Mouse (Mus musculus): ENCODE measurements at regions not wholly inside any gene's neighbourhood (a gene's known extent, or its start where the extent isn't known, plus 50 kb on each side); places are given as distances from the start of the nearest gene placed in this dataset.

DNA sequence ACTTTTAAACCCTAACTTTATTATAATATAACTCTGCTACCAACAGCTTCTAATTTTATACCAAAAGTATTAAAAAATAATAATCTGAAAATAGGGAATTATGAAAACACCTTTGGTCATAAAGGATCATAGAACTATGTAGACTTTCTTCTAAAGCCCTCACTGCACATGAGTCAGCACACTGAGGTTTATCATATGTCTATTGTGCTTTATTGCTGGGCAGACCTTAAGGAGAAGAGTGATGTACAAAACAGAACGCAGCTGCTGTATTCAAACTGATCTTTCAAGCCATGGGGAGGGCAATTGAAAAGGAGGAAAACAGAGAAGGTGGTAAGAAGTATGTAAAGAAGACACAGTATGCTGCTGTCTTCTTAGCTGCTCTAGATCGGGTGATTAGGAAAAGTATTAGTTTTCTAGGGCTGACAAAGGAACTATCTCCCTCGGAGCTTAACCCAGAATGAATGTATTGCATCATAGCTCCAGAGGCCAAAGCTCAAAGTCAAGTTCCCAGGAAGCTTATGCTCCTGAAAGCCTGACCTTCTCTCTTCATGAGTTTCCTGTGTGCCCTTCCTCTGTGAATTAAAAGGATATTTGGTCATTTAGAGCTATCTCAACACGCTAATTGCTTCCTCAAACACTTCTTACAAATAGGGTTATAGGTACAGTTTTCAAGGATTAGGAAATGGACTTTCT is 103.5 kb downstream of the Spry2 start:
- no peak for ATAC-seq (replicated peaks; ENCODE audit: insufficient number of reproducible peaks, low FRiP score, low TSS enrichment, poor library complexity, severe bottlenecking)

DNA sequence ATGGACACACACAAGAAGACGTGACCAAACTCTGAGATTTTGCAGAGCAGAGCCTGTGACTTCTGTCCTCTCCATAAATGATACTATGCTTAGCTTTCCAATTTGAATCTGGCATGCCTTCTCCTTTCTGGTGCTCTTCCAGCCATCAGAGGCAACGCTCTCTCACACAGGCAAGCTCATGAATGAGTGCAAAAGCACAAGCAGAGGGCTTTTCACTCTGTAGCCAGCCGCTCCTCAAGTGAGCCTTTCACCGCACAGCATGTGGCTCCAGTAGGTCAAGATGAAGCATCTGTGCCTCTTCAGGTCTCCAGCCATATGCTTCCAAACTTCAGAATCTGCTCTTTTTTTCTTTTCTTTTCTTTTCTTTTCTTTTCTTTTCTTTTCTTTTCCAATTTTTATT is 106.2 kb downstream of the Spry2 start:
- no peak for ATAC-seq (replicated peaks; ENCODE audit: insufficient number of reproducible peaks, low FRiP score, low TSS enrichment, poor library complexity, severe bottlenecking)

DNA sequence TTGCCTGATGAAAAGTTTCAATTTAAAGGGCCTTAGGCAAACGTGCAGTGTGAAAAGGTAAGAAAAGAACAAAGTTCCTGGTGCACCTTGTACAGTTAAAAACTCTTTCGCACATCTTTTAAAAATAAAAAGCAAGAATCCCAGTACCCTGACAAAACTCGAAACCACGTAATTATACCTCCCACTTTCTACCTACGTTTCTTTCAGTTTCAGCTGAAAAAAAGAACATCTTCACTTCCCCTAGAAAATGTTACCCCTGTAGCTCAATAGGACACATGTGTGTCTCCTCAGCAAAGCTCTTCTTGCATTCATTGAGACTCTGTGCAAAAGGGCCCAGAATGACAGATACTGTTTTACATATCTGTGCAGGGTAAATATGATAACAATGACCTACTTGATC is 113.2 kb downstream of the Spry2 start:
- no peak for ATAC-seq (replicated peaks; ENCODE audit: insufficient number of reproducible peaks, low FRiP score, low TSS enrichment, poor library complexity, severe bottlenecking)

- ATAC-seq (replicated peaks; ENCODE audit: insufficient number of reproducible peaks, low FRiP score, low TSS enrichment, poor library complexity, severe bottlenecking) = no peak
Measured at GRCm38 (mm10) chr14:105779760-105780159, 116.9 kb downstream of the Spry2 start.

GRCm38 (mm10) chr14:105779349-105779748 is 117.3 kb downstream of the Spry2 start:
- no peak for ATAC-seq (replicated peaks; ENCODE audit: insufficient number of reproducible peaks, low FRiP score, low TSS enrichment, poor library complexity, severe bottlenecking)

GRCm38 (mm10) chr14:105773674-105774073 is 122.9 kb downstream of the Spry2 start:
- no peak for ATAC-seq (replicated peaks; ENCODE audit: insufficient number of reproducible peaks, low FRiP score, low TSS enrichment, poor library complexity, severe bottlenecking)

DNA sequence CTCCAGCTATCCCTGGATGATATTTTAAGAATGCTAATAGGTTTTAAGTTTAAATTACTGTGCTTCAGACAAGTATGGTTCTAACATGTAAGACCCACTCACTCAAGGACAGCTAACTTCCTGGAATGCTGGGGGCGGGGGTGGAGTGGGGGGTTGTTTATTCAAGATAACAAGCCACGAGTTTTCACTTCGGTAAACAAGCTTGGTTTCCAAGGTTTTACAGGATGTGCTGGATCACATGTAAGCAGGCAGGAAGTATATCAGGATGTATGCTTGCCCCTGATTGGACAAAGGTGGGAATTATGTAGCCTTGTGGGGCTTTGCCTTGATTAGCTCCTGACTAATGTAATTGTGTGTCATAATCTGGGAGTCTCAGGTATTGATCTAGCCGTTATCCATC is 129.5 kb downstream of the Spry2 start:
- no peak for ATAC-seq (replicated peaks; ENCODE audit: insufficient number of reproducible peaks, low FRiP score, low TSS enrichment, poor library complexity, severe bottlenecking)

- ATAC-seq (replicated peaks; ENCODE audit: insufficient number of reproducible peaks, low FRiP score, low TSS enrichment, poor library complexity, severe bottlenecking) = no peak
Measured at GRCm38 (mm10) chr14:105752509-105753375, 143.9 kb downstream of the Spry2 start.

DNA sequence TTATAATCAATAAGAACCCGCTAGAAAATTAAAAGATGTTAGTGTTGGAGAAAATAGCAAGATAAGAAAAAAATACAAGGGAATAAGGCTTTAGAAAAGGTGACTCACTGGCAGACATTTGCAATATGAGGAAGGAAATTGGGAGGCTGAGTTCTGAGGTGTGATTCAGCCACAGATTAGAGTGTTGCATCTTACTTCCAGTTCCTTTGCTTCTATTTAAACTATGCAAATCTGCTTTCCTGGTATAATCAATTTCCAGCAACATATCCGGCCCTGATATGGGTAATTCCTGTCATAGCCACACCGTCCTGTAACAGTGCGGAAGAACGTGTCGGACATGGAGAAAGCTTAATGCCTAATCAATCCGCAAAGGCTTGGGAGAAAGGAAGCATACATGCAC is 144.9 kb downstream of the Spry2 start:
- ATAC-seq (replicated peaks; ENCODE audit: insufficient number of reproducible peaks, low FRiP score, low TSS enrichment, poor library complexity, severe bottlenecking) = 0 out of 2 replicates have a peak, but pooled peaks have one; percentile 13

DNA sequence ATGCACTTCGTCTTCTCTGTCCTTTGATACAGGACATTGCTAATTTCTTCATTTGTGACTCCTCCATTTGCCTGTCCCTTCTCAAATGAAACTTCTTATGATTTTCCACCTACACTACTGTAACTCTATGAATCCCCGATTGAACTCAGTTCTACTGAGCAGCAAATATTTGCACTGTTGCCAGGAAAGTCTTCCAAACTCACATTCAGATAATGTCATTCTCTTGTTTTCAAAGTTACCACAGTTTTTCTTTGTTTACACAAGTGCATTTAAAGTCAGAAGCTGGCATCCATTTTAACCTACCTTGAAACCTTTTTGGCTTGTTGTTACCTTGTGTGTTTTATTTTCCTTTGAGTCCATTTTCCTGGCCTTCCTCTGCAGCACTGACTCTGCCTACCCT is 152.0 kb downstream of the Spry2 start:
- ATAC-seq (replicated peaks; ENCODE audit: insufficient number of reproducible peaks, low FRiP score, low TSS enrichment, poor library complexity, severe bottlenecking) = no peak

DNA sequence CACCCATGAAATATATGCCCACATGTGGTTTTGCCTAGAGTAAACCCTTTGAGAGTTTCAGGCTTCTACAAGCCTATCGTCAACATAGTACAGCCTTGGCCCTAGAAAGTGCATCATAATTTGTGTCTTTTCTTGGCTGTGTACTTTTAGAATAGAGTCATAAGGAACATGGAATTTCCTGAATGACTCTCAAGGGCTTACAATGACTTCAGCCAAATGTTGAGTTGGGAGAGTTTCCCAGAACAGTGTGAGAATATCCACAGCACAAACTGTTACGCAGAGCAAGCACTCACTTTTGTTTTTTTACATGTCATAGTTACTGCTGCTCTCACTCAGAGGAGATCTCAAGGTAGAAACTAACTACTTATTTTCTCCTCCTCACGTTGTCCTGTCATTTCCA is 152.5 kb downstream of the Spry2 start:
- ATAC-seq (replicated peaks; ENCODE audit: insufficient number of reproducible peaks, low FRiP score, low TSS enrichment, poor library complexity, severe bottlenecking) = no peak

DNA sequence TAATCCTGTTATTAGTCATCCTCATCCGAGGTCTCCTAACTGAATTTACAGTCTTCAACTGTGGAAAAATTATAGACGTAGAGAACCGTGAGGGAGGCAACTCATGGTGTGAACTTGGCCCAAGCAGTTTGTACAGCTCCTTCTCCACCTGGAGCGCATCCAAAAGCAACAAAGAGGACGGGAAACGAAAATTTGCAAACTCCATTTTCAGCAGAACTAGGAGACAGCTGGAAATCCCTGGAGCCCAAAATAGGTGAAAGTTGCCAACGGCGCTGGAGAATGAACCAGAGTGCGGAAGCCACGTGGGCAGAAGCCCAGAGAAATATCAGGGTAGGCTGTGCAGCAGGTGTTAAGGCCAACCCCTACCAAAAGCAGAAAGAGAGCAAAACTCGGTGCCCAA is 155.7 kb downstream of the Spry2 start:
- no peak for ATAC-seq (replicated peaks; ENCODE audit: insufficient number of reproducible peaks, low FRiP score, low TSS enrichment, poor library complexity, severe bottlenecking)

DNA sequence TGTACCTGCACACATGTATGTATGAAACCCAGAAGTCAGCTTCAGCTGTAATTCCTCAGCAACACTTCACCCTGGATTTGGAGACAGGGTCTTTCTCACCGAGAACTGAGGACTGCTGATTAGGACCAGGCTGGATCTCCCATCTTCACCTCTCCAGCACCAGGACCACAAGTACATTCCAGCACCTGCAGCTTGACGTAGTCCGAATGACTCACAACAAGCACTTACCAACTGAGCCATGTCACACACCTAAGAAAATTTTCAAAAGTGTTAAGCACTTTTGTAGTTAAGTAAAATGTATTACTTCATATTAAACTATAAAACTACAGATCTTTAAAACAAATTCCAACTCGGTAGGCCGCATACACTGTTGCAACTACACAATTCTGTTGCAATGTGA is 158.1 kb downstream of the Spry2 start:
- ATAC-seq (replicated peaks; ENCODE audit: insufficient number of reproducible peaks, low FRiP score, low TSS enrichment, poor library complexity, severe bottlenecking) = no peak

DNA sequence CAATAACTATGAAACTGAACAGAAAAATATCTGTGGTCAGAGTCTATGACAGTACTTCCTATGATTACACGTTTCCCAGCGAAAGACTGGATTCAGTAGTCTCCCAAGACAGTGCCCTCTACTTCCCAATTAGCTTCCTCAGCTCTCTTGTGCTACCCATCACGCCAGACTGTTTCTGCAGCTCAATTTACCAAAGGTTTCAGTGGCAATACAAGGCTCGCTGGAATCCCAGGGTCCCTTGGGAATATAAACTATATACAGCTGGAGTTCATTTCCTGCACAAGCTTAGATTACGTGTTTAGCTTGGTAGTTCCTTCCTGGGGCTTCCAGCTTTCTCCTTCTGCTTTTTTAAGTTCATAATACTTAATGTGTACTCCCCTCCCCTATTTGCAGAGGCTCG is 160.3 kb downstream of the Spry2 start:
- no peak for ATAC-seq (replicated peaks; ENCODE audit: insufficient number of reproducible peaks, low FRiP score, low TSS enrichment, poor library complexity, severe bottlenecking)

DNA sequence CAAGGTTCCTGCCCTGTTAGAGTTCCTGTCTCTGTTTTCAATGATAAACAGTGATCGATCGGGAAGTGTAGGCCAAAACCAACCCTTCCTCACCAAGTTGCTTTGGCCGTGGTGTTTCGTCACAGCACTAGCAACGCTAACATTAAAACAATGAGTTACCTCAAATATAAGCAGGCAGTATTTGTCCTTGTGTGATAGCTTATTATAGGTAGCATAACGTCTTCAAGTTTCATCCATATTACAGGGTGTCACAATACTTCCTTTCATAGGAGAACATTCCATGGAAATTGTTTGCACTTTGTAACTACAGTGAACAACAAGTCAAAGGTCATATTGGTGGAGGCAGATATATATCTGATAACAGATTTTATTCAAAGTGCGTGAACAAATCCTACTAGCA is 162.3 kb downstream of the Spry2 start:
- ATAC-seq (replicated peaks; ENCODE audit: insufficient number of reproducible peaks, low FRiP score, low TSS enrichment, poor library complexity, severe bottlenecking) = no peak

DNA sequence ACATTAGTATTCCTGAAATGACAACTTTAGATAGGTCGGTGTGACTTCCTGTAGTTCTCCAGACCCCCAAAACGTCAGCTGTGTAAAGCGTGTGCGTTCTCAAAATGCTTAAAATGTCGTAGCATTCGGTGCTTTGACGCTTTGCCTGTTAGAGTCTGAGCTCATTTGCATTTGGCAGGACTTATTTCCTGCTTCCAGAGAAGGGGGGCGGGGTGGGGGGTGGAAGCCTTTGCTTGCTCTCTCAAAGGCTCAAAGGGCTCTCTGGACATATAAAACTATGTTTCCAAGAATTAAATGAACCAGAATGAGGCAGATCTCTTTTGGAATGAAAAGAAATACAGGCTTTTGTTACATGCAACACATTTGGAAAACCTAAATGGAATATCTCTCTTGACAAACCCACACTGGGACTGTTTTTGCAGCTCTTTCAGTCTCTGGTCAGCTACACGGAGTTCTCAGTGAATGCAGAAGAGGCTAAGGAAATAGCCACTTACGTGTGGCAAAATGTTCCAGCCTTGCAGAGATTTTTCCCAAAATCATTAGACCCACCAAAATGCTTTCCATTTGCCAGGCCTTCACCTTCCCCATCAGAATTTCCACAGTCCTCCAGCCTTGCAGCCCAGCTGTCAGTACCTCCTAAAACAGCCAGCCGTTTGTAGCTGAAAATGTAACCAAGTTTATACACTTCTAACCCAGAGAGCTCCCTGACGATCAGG is 163.4 kb downstream of the Spry2 start:
- no peak for ATAC-seq (replicated peaks; ENCODE audit: insufficient number of reproducible peaks, low FRiP score, low TSS enrichment, poor library complexity, severe bottlenecking)

GRCm38 (mm10) chr14:105732221-105733012 is 164.2 kb downstream of the Spry2 start:
- peak; percentile 53; the same call in 1 of the 2 replicates for ATAC-seq (replicated peaks; ENCODE audit: insufficient number of reproducible peaks, low FRiP score, low TSS enrichment, poor library complexity, severe bottlenecking)

DNA sequence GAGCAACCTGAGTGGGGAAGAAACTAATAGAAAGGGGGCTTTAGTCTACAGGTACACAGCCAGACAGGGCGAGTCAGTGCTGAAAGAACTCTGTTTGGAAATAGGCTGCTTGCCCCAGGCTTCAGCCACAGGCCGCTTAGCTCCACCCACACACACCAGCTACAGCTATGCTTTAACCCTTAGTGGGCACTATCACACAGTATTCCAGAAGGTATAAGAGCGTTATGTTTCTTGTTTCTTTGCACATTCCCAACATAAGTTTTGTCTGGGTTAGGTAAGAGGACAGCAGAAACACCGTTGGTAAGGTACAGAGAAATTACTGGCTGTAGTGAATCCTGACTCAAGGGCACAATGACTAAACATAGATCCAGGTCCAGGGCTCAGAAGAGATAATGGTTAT is 165.8 kb downstream of the Spry2 start:
- no peak for ATAC-seq (replicated peaks; ENCODE audit: insufficient number of reproducible peaks, low FRiP score, low TSS enrichment, poor library complexity, severe bottlenecking)

DNA sequence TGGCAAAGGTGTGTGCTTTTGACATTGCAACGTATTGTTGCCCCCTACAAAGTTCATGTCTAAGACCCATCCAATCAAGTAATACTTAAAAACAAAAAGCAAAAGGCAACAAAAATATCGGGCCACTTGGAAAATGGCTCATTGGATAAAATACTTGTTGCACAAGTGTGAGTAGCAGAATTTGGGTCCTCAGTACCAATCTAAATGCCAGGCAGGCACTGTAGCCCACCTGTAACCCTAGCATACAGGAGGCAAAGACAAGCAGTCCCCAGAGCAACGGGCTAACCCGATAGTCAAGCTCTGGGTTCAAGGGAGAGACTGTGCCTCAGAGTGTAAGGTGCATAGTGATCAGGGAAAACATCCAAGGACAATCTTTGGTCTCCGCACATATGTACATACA is 167.8 kb downstream of the Spry2 start:
- no peak for ATAC-seq (replicated peaks; ENCODE audit: insufficient number of reproducible peaks, low FRiP score, low TSS enrichment, poor library complexity, severe bottlenecking)
